Mouse (Mus musculus): ENCODE measurements at regions not wholly inside any gene's neighbourhood (a gene's known extent, or its start where the extent isn't known, plus 50 kb on each side); places are given as distances from the start of the nearest gene placed in this dataset.

DNA sequence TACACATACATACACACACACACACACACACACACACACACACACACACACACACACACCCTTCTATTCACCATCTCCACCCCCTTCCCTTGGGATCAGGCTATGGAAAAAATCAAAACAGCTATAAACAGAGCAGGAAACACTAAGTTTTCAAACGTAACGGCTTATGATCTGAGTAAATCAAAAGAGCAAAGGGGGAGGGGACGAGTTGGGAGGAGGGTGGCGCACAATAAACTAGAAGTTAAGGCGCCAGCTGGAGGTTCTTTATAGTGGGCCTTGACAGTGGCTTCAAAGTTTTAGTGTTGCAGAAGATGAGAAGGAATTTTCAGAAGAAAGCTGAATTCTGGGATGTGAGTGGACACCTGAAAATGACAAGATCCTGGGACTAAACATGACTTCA is 116.4 kb upstream of the Sash1 start:
- DNase-seq (ENCODE audit: low spot score in 2 of 2), result no peak

DNA sequence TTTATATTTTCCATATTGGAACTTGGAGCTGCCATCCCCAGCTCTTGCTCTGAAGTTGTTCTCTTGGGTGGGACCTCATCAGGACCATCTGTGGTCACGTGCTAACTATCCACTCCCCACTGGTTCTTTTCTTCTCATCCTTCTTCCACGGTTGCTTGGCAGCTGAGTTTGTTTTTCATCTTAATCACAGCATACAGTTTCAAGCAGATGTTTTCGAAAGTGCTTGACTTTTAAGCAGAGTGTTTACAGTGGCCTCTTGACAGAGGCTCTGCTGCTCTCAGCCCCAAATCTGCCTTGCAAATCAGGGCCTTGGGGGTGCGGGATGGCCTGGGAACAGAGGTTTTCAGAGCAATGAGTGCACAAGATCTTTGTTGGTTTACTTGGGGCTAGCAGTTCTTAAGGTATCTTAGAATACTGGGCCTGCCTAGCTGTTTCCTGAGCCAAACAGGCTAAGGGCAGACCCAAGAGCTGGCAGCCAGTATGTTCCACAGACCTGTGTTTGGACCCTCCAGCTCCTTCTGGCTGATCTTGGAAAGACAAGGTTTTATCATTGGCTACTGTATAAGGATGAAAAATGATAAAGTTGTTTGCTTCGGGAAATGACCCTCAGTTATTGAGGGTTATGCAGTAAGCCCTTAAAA is 113.0 kb upstream of the Sash1 start:
- no peak for DNase-seq (ENCODE audit: low spot score in 2 of 2)

DNA sequence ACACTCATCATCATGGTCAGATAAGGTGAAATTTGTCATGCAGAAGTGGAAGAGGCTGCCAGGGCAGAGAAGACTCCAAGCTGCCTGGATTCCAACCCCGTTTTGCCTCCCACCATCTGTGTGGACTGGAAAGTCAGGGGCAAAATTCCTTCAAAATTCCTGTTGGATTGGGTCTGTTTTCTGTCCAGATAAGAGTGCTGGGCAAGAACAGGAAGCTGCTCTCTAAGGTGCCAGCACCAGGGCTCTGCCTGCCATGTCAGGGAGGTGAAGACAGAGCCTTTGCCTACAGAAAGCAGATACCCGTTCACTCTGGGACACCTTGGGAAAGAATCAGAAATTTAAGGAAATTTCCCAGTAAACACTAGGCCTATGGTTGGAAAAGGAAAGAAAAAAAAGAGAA is 112.5 kb upstream of the Sash1 start:
- DNase-seq (ENCODE audit: low spot score in 2 of 2), result no peak

- DNase-seq (ENCODE audit: low spot score in 2 of 2), result no peak
Measured at GRCm38 (mm10) chr10:8995097-8995496, 109.2 kb upstream of the Sash1 start.

DNA sequence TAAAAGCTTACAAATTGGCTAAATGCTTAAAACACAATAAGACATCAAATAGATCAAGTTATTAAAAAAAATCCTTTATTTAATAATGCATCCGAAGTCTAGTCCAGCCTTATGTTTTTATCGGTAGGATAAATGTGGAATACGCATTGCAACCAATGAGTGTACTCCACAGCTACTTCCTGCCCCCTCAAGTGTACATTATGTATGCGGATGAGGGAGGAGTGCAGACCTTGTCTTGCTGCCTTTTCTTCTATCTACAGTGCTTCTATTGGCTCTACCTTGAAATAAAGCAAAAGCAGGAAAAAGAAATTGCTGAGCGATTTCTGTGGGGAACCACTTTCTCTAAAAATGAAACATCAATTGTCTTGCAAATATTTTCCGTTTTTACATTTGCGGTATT is 100.5 kb upstream of the Sash1 start:
- DNase-seq (ENCODE audit: low spot score in 2 of 2), result no peak

- no peak for DNase-seq (ENCODE audit: low spot score in 2 of 2)
Measured at GRCm38 (mm10) chr10:8983347-8983746, 97.5 kb upstream of the Sash1 start.

- DNase-seq (ENCODE audit: low spot score in 2 of 2), result no peak
Measured at GRCm38 (mm10) chr10:8980568-8980967, 94.7 kb upstream of the Sash1 start.

DNA sequence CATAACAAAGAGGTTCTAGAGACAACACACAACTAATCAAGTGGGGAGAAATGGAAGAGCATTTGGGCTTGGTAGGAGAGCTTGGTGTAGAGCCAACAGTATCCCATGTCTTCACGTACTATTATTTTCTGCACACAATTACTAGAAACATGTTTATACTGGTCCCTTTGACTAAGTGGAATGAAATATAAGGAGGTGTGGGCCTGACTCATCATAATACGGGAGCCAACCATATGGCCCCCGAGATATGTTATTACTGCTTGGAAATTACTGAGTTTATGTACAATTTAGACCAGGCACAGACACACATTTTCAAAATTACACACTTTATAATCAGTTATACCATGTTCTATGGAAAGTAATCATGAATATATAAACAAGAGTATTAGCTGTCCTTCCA is 92.7 kb upstream of the Sash1 start:
- DNase-seq (ENCODE audit: low spot score in 2 of 2), result no peak

GRCm38 (mm10) chr10:8973934-8974333 is 88.1 kb upstream of the Sash1 start:
- DNase-seq (ENCODE audit: low spot score in 2 of 2), result peak; percentile 8 to 40

GRCm38 (mm10) chr10:8972789-8973551 is 87.1 kb upstream of the Sash1 start:
- no peak for DNase-seq (ENCODE audit: low spot score in 2 of 2)

GRCm38 (mm10) chr10:8970807-8971206 is 84.9 kb upstream of the Sash1 start:
- no peak for DNase-seq (ENCODE audit: low spot score in 2 of 2)

DNA sequence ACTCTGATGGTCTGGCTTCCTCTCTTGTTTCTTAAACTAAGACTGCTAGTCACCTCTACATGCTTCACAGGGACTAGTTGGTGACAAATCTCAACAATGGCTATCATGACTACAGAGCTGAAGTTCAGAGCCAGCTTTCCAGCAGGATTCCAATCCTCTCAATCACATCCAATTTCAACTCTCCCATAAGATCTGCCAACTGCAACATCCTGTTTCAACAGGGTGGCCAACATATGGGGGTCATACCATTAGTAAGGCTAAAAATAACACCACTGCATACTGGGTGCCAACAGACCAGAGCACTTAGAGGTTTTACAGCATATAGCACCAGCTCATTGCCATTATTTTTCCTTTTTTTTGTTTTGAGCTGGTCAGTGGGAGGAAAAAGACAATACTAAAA is 83.7 kb upstream of the Sash1 start:
- no peak for DNase-seq (ENCODE audit: low spot score in 2 of 2)

- DNase-seq (ENCODE audit: low spot score in 2 of 2), result no peak
Measured at GRCm38 (mm10) chr10:8969016-8969415, 83.1 kb upstream of the Sash1 start.

DNA sequence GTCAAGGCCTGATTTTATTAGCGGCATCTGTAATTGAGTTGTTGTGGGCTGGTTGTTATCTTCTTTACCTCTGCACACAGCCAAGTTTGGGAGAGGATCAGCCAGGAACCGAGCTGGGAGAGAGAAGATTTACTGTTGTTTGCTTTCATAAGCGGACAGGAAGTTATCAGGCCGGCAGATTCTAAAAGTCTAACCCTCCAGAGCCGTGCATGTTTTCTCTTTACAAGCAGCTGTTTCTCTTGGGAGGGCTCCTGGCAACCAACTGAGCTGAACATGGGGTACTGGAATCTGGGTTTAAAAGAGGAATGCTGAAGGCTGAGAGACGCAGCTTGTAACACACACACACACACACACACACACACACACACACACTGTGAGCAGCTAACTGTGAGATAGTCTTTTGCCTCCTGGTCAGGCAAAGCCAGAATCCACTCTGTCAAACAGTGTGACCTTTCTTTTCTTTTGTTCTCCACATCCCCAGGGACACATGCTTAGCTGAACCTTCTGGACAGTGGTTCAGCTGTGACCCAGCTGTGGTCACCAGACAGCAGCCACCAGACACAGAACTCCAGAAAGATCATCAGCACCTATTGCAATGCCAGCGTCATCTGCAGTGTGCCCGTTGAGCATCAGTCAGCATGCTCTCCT is 82.5 kb upstream of the Sash1 start:
- no peak for DNase-seq (ENCODE audit: low spot score in 2 of 2)

GRCm38 (mm10) chr10:8962921-8963320 is 77.1 kb upstream of the Sash1 start:
- DNase-seq (ENCODE audit: low spot score in 2 of 2), result no peak

GRCm38 (mm10) chr10:8960964-8961675 is 75.2 kb upstream of the Sash1 start:
- DNase-seq (ENCODE audit: low spot score in 2 of 2), result no peak

DNA sequence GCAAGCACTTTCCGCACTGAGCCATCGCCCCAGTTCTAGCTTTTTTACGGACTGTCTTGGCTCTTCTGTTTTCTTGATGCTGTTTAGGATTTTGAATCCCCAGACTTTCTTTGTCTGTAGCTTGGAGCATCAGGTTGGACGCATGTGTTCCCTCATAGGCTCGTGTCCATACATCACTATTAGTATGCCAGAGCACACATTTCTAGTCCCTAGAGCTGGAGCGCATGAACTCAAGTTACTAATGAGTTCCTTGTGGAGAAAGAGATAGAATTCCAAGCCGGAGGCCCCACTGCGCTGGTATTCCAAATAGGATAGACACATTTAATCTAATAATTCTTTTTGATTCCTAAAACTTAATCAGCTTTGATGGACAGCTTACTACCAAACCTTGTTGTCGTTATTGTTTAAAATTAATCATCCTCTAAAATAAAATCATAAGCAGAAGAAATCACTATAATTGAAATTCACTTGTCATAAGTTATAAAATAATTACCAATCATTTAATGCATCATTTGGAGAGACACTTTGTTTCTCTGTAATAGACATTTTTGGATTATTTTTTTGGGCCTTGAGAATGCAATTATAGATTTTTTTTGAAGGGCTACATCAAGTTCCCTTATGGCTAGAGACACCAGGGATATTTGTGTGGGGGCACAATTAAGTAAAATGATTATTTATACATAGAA is 74.5 kb upstream of the Sash1 start:
- no peak for DNase-seq (ENCODE audit: low spot score in 2 of 2)

- peak; percentile 10 to 22 for DNase-seq (ENCODE audit: low spot score in 2 of 2)
Measured at GRCm38 (mm10) chr10:8955499-8956211, 69.8 kb upstream of the Sash1 start.

- DNase-seq (ENCODE audit: low spot score in 2 of 2), result no peak
Measured at GRCm38 (mm10) chr10:8954003-8954402, 68.1 kb upstream of the Sash1 start.

DNA sequence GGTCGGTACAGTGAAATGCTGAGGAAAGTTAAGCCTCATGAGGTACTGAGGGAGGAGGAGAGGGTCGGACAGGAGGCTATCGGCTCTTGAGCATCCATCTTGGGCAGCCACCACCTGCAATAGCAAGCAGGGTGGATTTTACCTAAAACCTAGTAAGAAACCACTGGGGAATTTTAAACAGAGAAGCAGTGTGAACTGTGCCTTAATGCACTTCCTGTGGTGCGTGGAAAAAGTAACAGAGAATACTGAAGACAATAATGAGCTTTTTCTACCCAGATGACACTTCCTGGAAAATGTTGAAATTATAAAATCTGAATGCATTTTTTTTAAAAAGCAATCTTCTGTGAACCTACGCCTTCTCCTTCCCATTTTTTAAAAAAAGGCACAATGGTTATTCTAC is 67.1 kb upstream of the Sash1 start:
- DNase-seq (ENCODE audit: low spot score in 2 of 2), result peak; percentile 41 to 54

- no peak for DNase-seq (ENCODE audit: low spot score in 2 of 2)
Measured at GRCm38 (mm10) chr10:8951937-8952336, 66.1 kb upstream of the Sash1 start.

Data from spleen, postnatal 36 days (tissue).